Mouse (Mus musculus) testis, adult 2 months (tissue): Measurements from ENCODE around the gene Cebpb. TPM values are rescaled to one million over a fixed set of nuclear protein-coding genes. Genes with fewer than 3 reads are reported as not detected.

Experiments
- H3K27ac ChIP-seq: fragments of 200-500 bp; 2 replicates; pipeline ENCODE4 v1.5.1; 2012; ENCODE audit warnings: low read depth, low read length; ENCODE audit not compliant: control insufficient read depth, insufficient read depth
- H3K27me3 ChIP-seq: fragments of 200-500 bp; 2 replicates; pipeline ENCODE4 v1.6.1; 2012; ENCODE audit warnings: mild to moderate bottlenecking, low read length, moderate library complexity; ENCODE audit not compliant: control insufficient read depth, insufficient read depth
- H3K36me3 ChIP-seq: fragments of 200-500 bp; 2 replicates; pipeline ENCODE4 v1.6.1; 2012; ENCODE audit warnings: mild to moderate bottlenecking, low read length; ENCODE audit not compliant: control insufficient read depth, insufficient read depth
- H3K4me1 ChIP-seq: fragments of 200-500 bp; 2 replicates; pipeline ENCODE4 v1.6.1; 2012; ENCODE audit warnings: low read length; ENCODE audit not compliant: control insufficient read depth, insufficient read depth
- H3K4me3 ChIP-seq: fragments of 200-500 bp; 2 replicates; pipeline ENCODE4 v1.5.1; 2012; ENCODE audit warnings: low read depth, mild to moderate bottlenecking, low read length, moderate library complexity, mixed read lengths; ENCODE audit not compliant: control insufficient read depth
- CTCF ChIP-seq: fragments of 200-500 bp; IDR thresholded peaks from 2 replicates; pipeline ENCODE4 v1.5.1; 2012; ENCODE audit warnings: low read depth, mild to moderate bottlenecking, inconsistent platforms, low read length, moderate library complexity; ENCODE audit not compliant: control insufficient read depth, insufficient read depth, insufficient replicate concordance
- POLR2A ChIP-seq: fragments of 200-500 bp; IDR thresholded peaks from 2 replicates; pipeline ENCODE4 v1.6.1; 2012; ENCODE audit warnings: low read depth, mild to moderate bottlenecking, inconsistent platforms, low read length, moderate library complexity; ENCODE audit not compliant: control insufficient read depth
- polyA plus RNA-seq: library from polyadenylated mRNA; depleted of rRNA; stranded (reverse); fragments of >200 nt; gene quantifications from 2 replicates; pipeline ENCODE4 v1.2.3, GENCODE M21; 2012

Cebpb gene
- polyA plus RNA-seq, 1 experiment: 2.9 TPM

- Histone ChIP-seq H3K4me1 (peaks cover 7% of the 10 kb centered on the region), H3K27ac (no peak overlapping the region), H3K36me3 (no peaks in the 10 kb centered on the region), H3K4me3 (no peak overlapping the region), H3K27me3 (no peaks in the 10 kb centered on the region)
- TF ChIP-seq CTCF: no peak
- TF ChIP-seq POLR2A: no peak
Observed at GRCm38 (mm10) chr2:167683721-167684120, 5.0 kb upstream of the Cebpb start.

- H3K4me3 ChIP-seq: no peak overlapping the region
- H3K36me3 ChIP-seq: no peaks in the 10 kb centered on the region
- H3K27ac ChIP-seq: no peak overlapping the region
- TF ChIP-seq POLR2A (no peak), CTCF (peak; percentile 98)
- H3K4me1 ChIP-seq: peaks cover 12% of the 10 kb centered on the region
- H3K27me3 ChIP-seq: no peaks in the 10 kb centered on the region
Observed at GRCm38 (mm10) chr2:167685137-167685536, 3.6 kb upstream of the Cebpb start.

DNA sequence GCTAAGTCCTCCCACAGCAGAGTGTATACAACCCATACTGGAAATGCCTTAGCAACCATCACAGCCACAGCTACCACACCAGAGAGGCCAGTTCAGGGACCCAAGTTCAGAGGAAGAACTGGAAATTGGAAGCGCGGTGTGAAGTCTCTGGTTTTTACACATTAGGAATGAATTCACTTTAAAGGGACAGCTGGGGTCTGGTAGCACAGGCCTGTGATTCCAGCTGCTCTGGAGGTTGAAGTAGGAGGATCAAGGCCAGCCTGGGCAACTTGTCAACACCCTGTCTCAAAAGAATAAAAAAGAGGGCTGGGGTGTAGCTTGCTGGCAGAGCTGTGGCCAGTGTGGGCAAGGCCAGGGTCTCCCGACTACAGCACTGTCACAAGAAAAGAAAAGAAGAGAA lies 2.9 kb upstream of the Cebpb start:
- Histone ChIP-seq H3K27ac (no peak overlapping the region), H3K4me1 (peaks cover 14% of the 10 kb centered on the region), H3K27me3 (no peaks in the 10 kb centered on the region), H3K4me3 (no peak overlapping the region), H3K36me3 (no peaks in the 10 kb centered on the region)
- TF ChIP-seq CTCF: no peak
- no peak for TF ChIP-seq POLR2A

DNA sequence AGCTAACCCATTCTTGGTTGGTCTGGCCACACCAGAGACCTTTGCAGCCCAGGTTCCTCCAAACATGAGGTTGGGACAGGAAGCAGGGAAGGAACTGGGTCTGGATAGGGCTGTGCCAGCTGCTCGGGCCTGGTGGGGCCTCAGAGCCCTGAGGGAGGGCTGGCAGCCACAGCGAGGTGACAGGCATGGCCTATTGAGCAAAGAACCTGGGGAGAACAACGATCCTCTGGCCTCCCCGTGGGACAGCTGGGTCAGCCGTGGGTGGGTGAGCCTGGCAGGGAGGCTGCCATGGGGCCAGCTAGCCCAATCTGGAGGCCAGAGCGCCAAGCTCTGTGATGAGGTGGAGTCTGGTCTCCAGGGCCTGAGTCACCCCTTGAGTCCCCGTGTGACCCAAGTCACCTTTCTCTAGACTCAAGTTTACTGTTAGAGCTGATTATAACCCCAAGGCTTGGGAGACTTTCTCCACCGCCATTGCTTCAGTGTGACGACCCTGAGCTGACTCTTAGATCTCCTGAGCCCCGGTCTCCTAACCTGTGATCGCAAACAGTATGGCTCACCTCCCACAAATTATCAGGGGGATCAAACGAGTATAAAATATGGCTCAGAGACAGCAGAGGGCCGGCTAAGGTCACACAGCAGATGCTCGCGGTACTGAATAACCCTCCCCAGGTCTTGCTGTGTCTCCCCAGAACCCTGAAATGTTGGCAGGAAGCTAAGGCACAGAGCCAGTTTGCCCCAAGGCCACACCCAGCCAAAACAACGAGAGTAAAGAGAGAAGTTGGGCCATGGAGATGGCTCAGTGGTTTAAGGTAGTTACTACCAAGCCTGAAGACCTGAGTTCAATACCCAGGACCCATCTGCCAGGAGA lies 2.1 kb upstream of the Cebpb start:
- Histone ChIP-seq H3K4me3 (no peak overlapping the region), H3K27ac (no peak overlapping the region), H3K36me3 (no peaks in the 10 kb centered on the region), H3K4me1 (peaks cover 14% of the 10 kb centered on the region), H3K27me3 (no peaks in the 10 kb centered on the region)
- no peak for TF ChIP-seq CTCF

DNA sequence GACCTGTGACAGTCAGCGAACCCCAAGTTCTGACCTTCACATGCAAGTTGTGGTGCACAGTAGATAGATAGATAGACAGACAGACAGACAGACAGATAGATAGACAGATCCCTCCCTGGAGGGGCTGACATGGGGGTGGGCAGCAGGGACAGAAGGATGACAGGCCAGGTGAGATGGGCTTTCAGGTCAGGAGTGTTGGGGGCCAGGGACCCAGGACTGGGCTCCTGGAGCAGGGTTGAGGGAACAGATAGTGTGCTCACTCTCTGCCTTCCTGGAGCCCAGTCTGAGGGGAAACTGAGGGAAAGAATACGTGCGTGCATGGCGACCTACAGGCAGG lies 1.5 kb upstream of the Cebpb start:
- Histone ChIP-seq H3K27ac (no peak overlapping the region), H3K36me3 (no peaks in the 10 kb centered on the region), H3K4me3 (no peak overlapping the region), H3K27me3 (no peaks in the 10 kb centered on the region), H3K4me1 (peaks cover 14% of the 10 kb centered on the region)
- no peak for TF ChIP-seq CTCF

DNA sequence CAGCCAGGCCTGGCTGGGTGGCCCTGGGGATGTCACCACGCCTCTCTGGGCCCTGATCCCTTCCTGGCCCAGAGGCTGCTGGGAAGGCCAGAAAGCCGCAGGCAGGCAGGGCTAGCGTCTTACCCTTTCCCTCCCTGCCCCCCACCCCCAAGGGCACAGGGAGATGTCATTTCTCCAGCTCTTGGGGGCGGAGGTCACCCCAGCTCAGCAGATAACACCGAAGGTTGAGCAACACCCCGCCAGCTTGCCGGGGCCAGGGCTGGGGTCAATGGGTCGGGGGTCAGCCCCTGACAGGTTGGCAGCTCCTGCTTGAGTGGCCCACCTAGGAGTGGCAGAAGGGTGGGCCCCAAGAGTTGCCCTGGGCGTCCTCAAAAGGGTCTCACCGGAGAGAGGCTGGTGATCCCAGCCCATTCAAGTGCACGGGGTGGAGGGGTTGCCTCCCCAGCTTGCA lies 1.0 kb upstream of the Cebpb start:
- H3K27ac ChIP-seq: no peak overlapping the region
- H3K4me3 ChIP-seq: no peak overlapping the region
- no peaks in the 10 kb centered on the region for H3K27me3 ChIP-seq
- H3K4me1 ChIP-seq: peaks cover 14% of the 10 kb centered on the region
- no peaks in the 10 kb centered on the region for H3K36me3 ChIP-seq
- no peak for TF ChIP-seq POLR2A
- TF ChIP-seq CTCF: no peak

- Histone ChIP-seq H3K27ac (no peak overlapping the region), H3K36me3 (no peaks in the 10 kb centered on the region), H3K4me3 (no peak overlapping the region), H3K27me3 (no peaks in the 10 kb centered on the region), H3K4me1 (peaks cover 14% of the 10 kb centered on the region)
- TF ChIP-seq POLR2A (no peak), CTCF (no peak)
Observed at GRCm38 (mm10) chr2:167688126-167688497, 603 bp upstream of the Cebpb start.
